Mouse (Mus musculus) cortical plate, adult 2 months (tissue): Measurements from ENCODE around the gene Ttc7b.

Experiments used
- CTCF ChIP-seq: fragments of 200-500 bp; IDR thresholded peaks from 2 replicates; pipeline ENCODE4 v1.5.1; 2011; ENCODE audit warnings: mild to moderate bottlenecking, control low read depth, low read length; ENCODE audit not compliant: insufficient read depth; ENCODE audit errors: extremely low read depth
- POLR2A ChIP-seq: fragments of 200-500 bp; IDR thresholded peaks from 2 replicates; pipeline ENCODE4 v1.6.1; 2011; ENCODE audit warnings: mild to moderate bottlenecking, low read length, control low read depth; ENCODE audit not compliant: insufficient read depth; ENCODE audit errors: extremely low read depth

DNA sequence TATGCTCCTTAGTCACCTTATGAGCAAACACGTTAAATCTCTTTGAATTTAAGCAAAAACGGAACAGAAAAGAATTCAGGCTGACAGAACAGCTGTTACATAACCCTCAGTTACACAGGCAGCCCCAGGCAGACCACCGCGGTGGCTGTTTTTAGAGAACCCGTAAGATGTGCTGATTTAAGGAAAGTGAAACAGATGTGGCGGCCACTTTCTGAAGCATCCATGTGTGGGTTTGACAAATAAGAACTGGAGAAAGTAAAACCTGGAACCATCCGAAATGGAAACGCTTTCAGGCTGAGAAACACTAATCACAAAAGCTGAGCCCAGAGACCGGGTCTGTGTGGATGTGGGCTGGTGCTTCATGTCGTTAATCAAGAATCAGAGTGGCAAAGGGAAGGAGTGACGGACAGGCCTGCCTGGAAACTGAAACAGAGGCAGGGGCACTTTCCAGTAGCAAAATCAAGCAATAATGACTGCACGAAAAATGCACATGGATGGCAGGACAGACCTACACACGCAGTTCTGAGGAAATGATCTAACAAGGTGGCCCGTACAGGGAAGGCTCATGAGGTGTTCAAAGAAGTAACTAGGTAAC is 139.8 kb downstream of the Ttc7b start:
- no peak for TF ChIP-seq CTCF
- no peak for TF ChIP-seq POLR2A
